Mouse (Mus musculus) thymus, postnatal 10 days (tissue): Measurements from ENCODE around the gene Tubg2.
A peak's percentile ranks its signal among the peaks of the same experiment; 100 is the strongest.
"Not testable (repeated sequence)": the region's sequence is repeated elsewhere in the genome, so short reads cannot be mapped to it uniquely, and the experiment has no call there.

Experiments
- DNase-seq, 2 experiments: peaks; one replicate each; pipeline ENCODE4 v3.0.0; 2021; ENCODE audit warnings: low spot score in 2 of 2

The Tubg2 gene

GRCm38 (mm10) chr11:101155728-101156371 is at the start of gene Tubg2:
TSS of gene Tubg2 (plus strand) at chr11:101155907.
- DNase-seq = peak; percentile 48 to 55

DNA sequence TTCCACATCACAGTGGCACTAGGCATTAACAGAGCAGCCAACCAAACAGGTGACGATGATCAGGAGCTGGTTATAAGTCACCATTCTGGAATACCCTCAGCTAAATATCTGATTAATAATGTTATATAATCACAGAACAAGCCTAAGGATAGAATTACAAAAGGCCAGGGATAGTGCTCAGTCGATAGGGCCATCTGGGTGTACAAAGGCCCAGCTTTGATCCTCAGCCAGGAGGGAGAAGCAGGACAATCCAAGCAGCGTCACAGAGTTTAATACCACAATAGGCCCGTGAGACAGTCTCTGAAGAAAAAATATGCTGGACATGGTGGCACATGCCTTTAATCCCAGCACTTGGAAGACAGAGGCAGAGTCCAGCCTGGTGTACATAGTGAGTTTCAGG is 46.4 kb upstream of the Tubg2 start:
- no peak for DNase-seq

GRCm38 (mm10) chr11:101110708-101111107 is 45.0 kb upstream of the Tubg2 start:
- no peak for DNase-seq

- DNase-seq = no peak
Observed at GRCm38 (mm10) chr11:101111178-101111577, 44.5 kb upstream of the Tubg2 start.

- DNase-seq = no peak
Observed at GRCm38 (mm10) chr11:101112186-101112585, 43.5 kb upstream of the Tubg2 start.

- no peak for DNase-seq
Observed at GRCm38 (mm10) chr11:101115564-101115963, 40.1 kb upstream of the Tubg2 start.

DNA sequence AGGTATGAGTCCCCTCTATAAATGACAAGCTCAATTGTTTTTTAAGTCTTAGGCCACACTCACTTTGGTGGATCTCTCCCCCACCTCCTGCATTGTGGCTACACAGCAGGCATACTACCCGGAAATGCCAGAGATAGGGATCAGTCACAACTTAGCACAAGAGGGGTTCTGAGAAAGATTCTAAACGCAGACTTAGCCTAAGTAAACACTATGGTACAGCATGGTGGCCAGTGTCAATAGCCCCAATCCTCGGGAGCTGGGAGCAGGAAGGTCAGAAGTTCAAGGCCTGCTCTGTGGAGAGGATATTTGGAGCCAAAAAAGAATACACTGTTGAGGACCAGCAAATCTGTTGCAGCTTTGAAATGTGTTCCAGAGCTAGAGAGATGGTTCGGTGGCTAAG is 37.6 kb upstream of the Tubg2 start:
- DNase-seq = no peak

DNA sequence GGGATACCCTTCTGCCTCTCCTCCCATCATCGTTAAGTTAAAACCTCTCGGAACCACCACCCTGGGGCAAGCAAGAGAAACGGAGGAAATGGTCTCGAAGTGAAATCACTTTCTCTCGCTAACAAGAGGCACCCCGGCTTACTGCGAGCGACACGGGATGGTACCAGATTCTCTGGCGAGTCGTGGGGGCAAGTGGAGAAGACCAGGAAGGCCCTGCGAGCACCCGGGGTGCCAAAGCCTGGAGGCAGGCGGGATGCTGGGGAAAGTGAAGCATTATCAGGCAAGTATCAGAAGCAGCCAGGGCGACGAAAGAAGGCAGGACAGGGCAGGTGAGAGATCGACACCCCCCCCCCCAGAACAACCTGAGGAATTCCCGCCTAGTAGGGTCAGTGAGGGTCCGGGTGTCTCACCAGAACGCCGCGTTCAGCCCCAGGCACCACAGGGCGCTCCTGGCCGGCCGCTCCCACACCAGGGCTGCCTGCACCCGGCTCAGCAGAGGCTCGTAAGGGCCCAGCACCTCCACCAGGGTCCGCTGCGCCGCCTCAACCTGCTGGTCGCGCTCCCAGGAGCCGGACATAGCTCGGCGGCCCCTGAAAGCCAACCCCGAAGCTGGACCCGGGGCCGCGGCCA is 36.5 kb upstream of the Tubg2 start:
- peak in 1 of 2 experiments; percentile 18 for DNase-seq

- peak; percentile 98 to 100 for DNase-seq
Observed at GRCm38 (mm10) chr11:101119761-101120544, 35.8 kb upstream of the Tubg2 start, which contains the start of the genes Retreg3 and Tubg1. TSS of gene Retreg3 (minus strand) at chr11:101119893. TSS of gene Tubg1 (plus strand) at chr11:101119938.

- DNase-seq = peak in 1 of 2 experiments; percentile 12
Observed at GRCm38 (mm10) chr11:101120545-101121188, 35.0 kb upstream of the Tubg2 start.

DNA sequence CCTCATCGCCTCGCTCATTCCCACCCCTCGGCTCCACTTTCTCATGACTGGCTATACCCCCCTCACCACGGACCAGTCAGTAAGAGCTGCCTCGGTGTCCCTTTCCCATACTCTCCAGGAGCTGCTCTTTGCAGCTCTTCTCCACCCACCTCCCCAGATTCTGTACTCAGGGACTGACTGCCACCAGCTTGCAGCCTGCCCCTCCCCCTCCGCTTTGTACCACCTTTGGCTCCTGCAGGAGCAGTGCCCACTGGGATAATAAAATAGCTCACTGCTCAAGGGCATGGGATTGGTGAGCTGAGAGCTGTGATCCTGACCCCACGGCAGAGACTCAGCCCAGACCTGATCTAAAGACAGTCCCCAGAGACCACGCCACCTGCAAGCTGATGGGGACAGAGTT is 31.2 kb upstream of the Tubg2 start:
- DNase-seq = not testable (repeated sequence)

- not testable (repeated sequence) for DNase-seq
Observed at GRCm38 (mm10) chr11:101125008-101125407, 30.7 kb upstream of the Tubg2 start.

GRCm38 (mm10) chr11:101127075-101127474 is 28.6 kb upstream of the Tubg2 start:
- DNase-seq = no peak

DNA sequence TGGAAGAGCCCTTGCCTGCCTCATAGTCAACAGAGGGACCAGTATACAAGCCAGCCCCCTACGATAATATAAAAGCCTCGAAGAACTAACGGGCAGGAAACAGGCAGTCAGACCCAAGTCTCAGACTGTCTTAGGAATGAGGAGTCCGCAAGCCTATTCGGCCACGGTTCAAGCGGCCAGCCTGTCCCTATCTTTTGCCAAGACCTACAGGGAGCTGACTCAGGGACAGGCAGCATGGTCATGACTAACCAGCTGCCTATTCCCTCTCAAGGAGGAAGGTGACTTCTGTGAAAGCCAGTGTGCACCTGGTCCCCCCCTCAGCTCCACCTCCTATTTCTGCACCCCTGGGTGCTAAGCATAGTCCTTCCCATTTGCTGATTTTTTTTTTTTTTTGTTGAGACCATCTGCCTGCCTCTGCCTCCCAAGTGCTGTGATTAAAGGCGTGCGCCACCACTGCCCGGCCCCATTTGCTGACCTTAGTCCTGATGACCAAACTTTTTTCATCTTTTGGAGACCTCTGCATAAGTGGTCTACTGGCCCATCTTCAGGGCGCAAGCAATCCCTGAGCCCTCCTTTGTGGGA is 26.6 kb upstream of the Tubg2 start:
- DNase-seq = no peak

DNA sequence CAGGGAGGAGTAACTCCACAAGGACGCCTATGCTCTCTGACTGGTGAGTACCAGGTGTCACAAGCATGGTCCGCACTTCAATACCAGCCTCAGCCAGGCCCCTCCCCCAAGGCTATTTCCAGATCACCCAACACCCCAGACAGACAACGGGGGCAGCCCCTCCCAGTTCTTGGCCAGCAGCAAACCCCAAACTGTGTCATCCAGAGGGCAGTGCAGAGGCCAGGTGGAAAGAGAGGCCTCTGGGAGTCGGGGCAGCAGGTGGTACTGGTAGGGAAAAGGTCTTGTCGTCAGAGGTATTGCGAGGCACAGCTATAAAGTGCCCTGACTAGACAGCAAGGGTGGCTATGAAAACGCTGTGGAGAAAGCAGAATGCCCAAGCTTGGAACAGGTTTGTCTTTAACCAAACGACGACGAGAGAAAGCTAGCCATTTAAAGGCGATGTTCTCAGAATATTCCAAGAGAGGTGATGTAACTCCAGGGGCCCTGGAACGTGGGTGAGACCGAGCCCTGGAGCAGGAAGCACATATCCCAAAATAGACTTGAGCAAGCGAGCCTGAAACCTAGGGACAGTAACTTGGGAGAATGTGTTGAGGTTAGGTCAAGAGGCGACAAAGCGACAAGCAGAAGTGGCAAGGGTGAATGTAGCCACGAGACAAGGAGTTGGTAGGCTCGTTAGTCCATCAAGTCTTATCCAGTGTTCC is 25.5 kb upstream of the Tubg2 start:
- DNase-seq = no peak

DNA sequence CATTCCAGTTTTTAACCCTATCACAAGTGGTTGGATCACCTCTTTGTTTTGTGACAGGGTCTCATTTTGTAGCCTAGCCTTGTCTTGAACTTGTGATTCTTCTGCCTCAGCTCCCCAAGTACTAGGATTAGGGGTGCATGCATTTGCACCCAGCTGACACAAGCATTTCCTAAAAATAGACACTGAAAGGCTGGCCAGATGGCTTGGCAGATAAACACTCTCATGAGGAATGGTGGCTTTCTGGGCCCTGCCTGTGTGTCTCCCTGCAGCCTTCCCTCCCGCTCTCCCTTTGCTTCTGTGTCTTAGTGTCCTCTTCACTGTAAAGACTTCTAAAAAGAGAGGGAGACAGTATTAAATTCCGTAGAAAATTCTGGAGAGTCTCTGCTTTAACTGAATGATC is 24.5 kb upstream of the Tubg2 start:
- DNase-seq = no peak

- no peak for DNase-seq
Observed at GRCm38 (mm10) chr11:101131701-101132100, 24.0 kb upstream of the Tubg2 start.

- no peak for DNase-seq
Observed at GRCm38 (mm10) chr11:101133037-101133436, 22.7 kb upstream of the Tubg2 start.

DNA sequence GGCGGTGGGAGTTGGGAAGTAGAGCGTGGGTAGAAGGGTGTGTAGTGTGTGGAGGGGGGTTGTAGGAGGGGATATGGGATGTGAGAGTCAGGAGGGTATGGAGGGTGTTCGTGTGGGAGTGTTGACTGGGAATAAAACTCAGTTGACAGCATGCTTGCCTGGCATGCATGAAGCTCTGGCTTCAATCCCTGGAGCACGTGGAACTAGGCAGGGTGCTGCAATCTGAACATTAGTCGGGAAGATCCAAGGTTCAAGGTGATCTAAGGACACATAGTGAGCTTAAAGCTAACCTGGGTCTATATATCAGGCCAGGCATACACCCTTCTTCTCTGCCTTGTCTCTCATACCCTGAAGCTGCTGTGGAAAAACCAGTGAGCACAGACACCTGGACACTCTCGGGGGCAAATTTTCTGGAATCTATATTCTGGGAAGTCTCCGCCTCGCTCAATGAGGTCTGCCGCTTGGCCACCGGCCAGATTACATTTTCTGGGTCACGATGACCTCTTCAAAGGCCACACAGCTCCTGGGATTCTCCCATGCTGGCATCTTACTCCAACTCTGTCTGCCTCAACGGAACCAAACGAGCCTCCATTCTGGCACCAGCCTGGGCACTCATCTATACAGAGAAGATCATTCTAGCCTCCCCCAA is 21.4 kb upstream of the Tubg2 start:
- DNase-seq = no peak

DNA sequence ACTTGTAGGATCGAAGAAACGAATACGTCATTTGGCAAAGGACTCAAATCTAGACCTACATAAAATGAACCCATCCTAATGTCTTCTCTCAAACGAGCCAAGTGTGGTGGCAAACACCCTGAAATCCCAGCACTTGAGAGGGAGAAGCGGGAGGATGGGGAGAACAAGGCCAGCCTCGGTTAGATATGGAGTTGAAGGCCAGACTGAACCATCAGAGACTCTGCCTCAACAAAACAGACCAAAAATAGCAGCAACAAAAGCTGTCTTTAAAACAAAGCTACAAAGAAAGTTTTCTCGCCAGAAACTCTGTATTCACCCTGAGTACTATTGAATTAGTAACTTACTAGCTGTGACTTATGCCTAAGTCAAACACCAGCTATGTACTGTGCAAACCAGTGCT is 18.7 kb upstream of the Tubg2 start:
- no peak for DNase-seq
